Mouse (Mus musculus): ENCODE results near the gene Whrn. TPM values are rescaled to one million over a fixed set of nuclear protein-coding genes. Genes with fewer than 3 reads are reported as not detected.

Gene Whrn
- polyA plus RNA-seq, 1 experiment from 2014 or later, result 5.0 TPM

DNA sequence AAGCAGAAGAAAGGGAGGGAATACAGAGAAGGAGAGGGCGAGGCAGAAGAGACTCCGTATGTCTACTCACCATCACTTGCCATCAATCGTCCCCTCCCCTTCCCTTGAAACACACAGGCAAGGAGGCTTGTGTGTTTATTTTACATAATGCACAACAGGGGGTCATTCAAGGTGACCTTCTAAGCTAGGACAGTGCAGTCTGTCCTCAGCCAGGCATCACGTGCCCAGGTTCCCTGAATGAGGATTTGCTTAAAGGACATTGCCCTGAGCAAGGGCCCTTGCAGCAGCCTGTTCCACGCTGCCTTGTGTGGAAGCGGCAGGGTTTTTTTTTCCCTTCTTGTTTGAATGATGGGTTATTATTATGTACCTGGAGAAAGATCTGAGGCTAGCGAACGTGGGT, 29.7 kb upstream of the Whrn start:
- Histone ChIP-seq H3K9me3 (ENCODE audit: control insufficient read depth, low read length) (no peaks in the 10 kb centered on the region), H3K4me3 (ENCODE audit: low read length) (no peak overlapping the region), H3K27ac (ENCODE audit: low read depth, low read length) (no peak overlapping the region), H3K4me2 (ENCODE audit: low read length) (no peak overlapping the region), H3K9ac (ENCODE audit: low read depth, low read length) (no peak overlapping the region), H3K27me3 (replicated peaks; ENCODE audit: control insufficient read depth, insufficient read depth, low read length) (no peaks in the 10 kb centered on the region), H3K4me1 (ENCODE audit: control insufficient read depth, insufficient read depth, low read depth, low read length) (no peaks in the 10 kb centered on the region), H3K36me3 (ENCODE audit: control insufficient read depth, insufficient read depth, low read length) (no peaks in the 10 kb centered on the region)
- 68% methylated on average over 8 of the region's 8 CpGs for WGBS
- ATAC-seq, result no peak

- ATAC-seq, result no peak
- Histone ChIP-seq H3K9ac (ENCODE audit: low read depth, low read length) (no peak overlapping the region), H3K36me3 (ENCODE audit: control insufficient read depth, insufficient read depth, low read length) (no peaks in the 10 kb centered on the region), H3K4me3 (ENCODE audit: low read length) (no peak overlapping the region), H3K4me2 (ENCODE audit: low read length) (no peak overlapping the region), H3K27me3 (replicated peaks; ENCODE audit: control insufficient read depth, insufficient read depth, low read length) (no peaks in the 10 kb centered on the region), H3K9me3 (ENCODE audit: control insufficient read depth, low read length) (no peaks in the 10 kb centered on the region), H3K4me1 (ENCODE audit: control insufficient read depth, insufficient read depth, low read depth, low read length) (no peaks in the 10 kb centered on the region), H3K27ac (ENCODE audit: low read depth, low read length) (no peak overlapping the region)
- WGBS, result 85% methylated on average over 2 of the region's 2 CpGs
These were observed 26.1 kb upstream of the Whrn start for GRCm38 (mm10) chr4:63521813-63522419.

DNA sequence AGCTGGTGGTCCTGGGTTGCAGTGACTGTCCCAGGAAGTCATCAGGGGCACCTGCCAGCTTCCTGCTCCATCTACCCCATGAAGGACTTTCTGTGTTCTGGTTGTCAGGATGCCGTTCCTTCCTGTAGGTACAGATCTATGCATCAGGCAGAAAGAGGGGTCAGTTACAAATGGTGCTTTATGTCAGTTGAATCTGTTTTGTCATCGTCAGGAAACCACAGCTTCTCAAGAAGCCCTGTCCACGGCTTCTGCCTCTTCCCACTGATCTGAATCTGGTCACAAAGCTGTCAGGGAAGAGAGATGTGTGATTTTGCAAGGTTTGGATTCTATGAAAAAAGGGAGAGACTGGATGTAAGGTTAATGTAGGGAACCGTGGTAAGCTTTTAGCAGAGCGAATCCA, 19.2 kb upstream of the Whrn start:
- Histone ChIP-seq H3K27me3 (replicated peaks; ENCODE audit: control insufficient read depth, insufficient read depth, low read length) (no peaks in the 10 kb centered on the region), H3K9me3 (ENCODE audit: control insufficient read depth, low read length) (no peaks in the 10 kb centered on the region), H3K4me1 (ENCODE audit: control insufficient read depth, insufficient read depth, low read depth, low read length) (no peaks in the 10 kb centered on the region), H3K4me2 (ENCODE audit: low read length) (no peak overlapping the region), H3K36me3 (ENCODE audit: control insufficient read depth, insufficient read depth, low read length) (no peaks in the 10 kb centered on the region), H3K4me3 (ENCODE audit: low read length) (no peak overlapping the region), H3K9ac (ENCODE audit: low read depth, low read length) (no peak overlapping the region), H3K27ac (ENCODE audit: low read depth, low read length) (no peak overlapping the region)
- 85% methylated on average over 5 of the region's 5 CpGs for WGBS
- ATAC-seq, result no peak

GRCm38 (mm10) chr4:63514454-63514984, 18.7 kb upstream of the Whrn start:
- H3K9me3 ChIP-seq (ENCODE audit: control insufficient read depth, low read length), result no peaks in the 10 kb centered on the region
- no peaks in the 10 kb centered on the region for H3K36me3 ChIP-seq (ENCODE audit: control insufficient read depth, insufficient read depth, low read length)
- H3K4me3 ChIP-seq (ENCODE audit: low read length), result no peak overlapping the region
- H3K4me1 ChIP-seq (ENCODE audit: control insufficient read depth, insufficient read depth, low read depth, low read length), result no peaks in the 10 kb centered on the region
- no peak for ATAC-seq
- no peaks in the 10 kb centered on the region for H3K27me3 ChIP-seq (replicated peaks; ENCODE audit: control insufficient read depth, insufficient read depth, low read length)
- H3K27ac ChIP-seq (ENCODE audit: low read depth, low read length), result no peak overlapping the region
- WGBS, result 73% methylated on average over 4 of the region's 4 CpGs
- H3K9ac ChIP-seq (ENCODE audit: low read depth, low read length), result no peak overlapping the region
- H3K4me2 ChIP-seq (ENCODE audit: low read length), result no peak overlapping the region

- H3K27ac ChIP-seq (ENCODE audit: low read depth, low read length), result no peak overlapping the region
- 84% methylated on average over 2 of the region's 2 CpGs for WGBS
These were observed 17.1 kb upstream of the Whrn start for GRCm38 (mm10) chr4:63512921-63513320.

GRCm38 (mm10) chr4:63508232-63508631, 12.4 kb upstream of the Whrn start:
- H3K36me3 ChIP-seq (ENCODE audit: control insufficient read depth, insufficient read depth, low read length), result no peaks in the 10 kb centered on the region
- H3K27ac ChIP-seq (ENCODE audit: low read depth, low read length), result no peak overlapping the region
- no peak overlapping the region for H3K9ac ChIP-seq (ENCODE audit: low read depth, low read length)
- H3K4me1 ChIP-seq (ENCODE audit: control insufficient read depth, insufficient read depth, low read depth, low read length), result no peaks in the 10 kb centered on the region
- H3K9me3 ChIP-seq (ENCODE audit: control insufficient read depth, low read length), result no peaks in the 10 kb centered on the region
- H3K27me3 ChIP-seq (replicated peaks; ENCODE audit: control insufficient read depth, insufficient read depth, low read length), result no peaks in the 10 kb centered on the region
- H3K4me2 ChIP-seq (ENCODE audit: low read length), result no peak overlapping the region
- WGBS, result 24% methylated on average over 4 of the region's 4 CpGs
- no peak for ATAC-seq
- H3K4me3 ChIP-seq (ENCODE audit: low read length), result no peak overlapping the region

More at GRCm38 (mm10) chr4:63512921-63513320, 17.1 kb upstream of the Whrn start:
- Histone ChIP-seq H3K4me3 (ENCODE audit: low read length) (no peak overlapping the region), H3K9me3 (ENCODE audit: control insufficient read depth, low read length) (no peaks in the 10 kb centered on the region), H3K9ac (ENCODE audit: low read depth, low read length) (no peak overlapping the region), H3K27me3 (replicated peaks; ENCODE audit: control insufficient read depth, insufficient read depth, low read length) (no peaks in the 10 kb centered on the region), H3K36me3 (ENCODE audit: control insufficient read depth, insufficient read depth, low read length) (no peaks in the 10 kb centered on the region), H3K4me2 (ENCODE audit: low read length) (no peak overlapping the region), H3K4me1 (ENCODE audit: control insufficient read depth, insufficient read depth, low read depth, low read length) (no peaks in the 10 kb centered on the region)
- no peak for ATAC-seq

DNA sequence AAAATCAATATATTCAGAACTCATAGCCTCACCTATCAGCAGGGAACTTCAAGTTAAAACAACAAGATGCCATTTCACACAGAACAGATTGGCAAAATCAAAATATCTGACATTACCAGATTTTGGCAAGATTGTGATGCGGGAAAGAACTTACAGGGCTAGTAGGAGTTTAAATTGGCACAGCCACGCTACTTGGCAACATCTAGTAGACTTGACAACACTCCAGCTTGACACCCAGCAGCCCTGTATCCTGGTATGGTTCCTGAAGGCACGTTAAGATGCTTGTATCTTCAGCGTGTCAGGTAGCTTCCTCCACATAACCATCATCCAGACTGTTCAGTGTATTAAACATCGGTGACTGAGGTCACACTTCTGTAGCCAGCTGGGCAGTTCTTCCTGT, 11.7 kb upstream of the Whrn start:
- no peak overlapping the region for H3K4me2 ChIP-seq (ENCODE audit: low read length)
- H3K27me3 ChIP-seq (replicated peaks; ENCODE audit: control insufficient read depth, insufficient read depth, low read length), result no peaks in the 10 kb centered on the region
- no peaks in the 10 kb centered on the region for H3K9me3 ChIP-seq (ENCODE audit: control insufficient read depth, low read length)
- no peaks in the 10 kb centered on the region for H3K4me1 ChIP-seq (ENCODE audit: control insufficient read depth, insufficient read depth, low read depth, low read length)
- WGBS, result 72% methylated on average over 5 of the region's 5 CpGs
- ATAC-seq, result no peak
- H3K27ac ChIP-seq (ENCODE audit: low read depth, low read length), result no peak overlapping the region
- H3K4me3 ChIP-seq (ENCODE audit: low read length), result no peak overlapping the region
- no peak overlapping the region for H3K9ac ChIP-seq (ENCODE audit: low read depth, low read length)
- no peaks in the 10 kb centered on the region for H3K36me3 ChIP-seq (ENCODE audit: control insufficient read depth, insufficient read depth, low read length)

DNA sequence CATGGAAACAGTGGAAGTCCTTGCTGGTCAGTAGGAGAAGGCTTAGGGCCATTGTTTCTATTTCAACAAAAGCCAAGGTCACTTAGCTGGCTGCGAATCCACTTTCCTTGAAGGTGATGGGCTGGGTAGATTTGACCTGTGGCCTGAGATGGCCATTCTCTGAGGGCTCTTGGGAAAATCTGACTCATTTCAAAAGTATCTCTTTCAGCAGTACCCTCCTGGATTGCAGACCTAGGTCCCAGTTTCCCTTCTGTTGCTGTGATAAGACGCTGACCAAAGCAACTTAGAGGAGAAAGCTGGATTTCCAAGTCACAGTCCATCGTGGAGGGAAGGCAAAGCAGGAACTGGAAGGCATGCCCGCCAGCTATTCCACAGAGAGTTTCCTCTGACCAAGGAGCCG, 8.2 kb upstream of the Whrn start:
- Histone ChIP-seq H3K9me3 (ENCODE audit: control insufficient read depth, low read length) (no peaks in the 10 kb centered on the region), H3K9ac (ENCODE audit: low read depth, low read length) (no peak overlapping the region), H3K36me3 (ENCODE audit: control insufficient read depth, insufficient read depth, low read length) (no peaks in the 10 kb centered on the region), H3K4me3 (ENCODE audit: low read length) (no peak overlapping the region), H3K4me1 (ENCODE audit: control insufficient read depth, insufficient read depth, low read depth, low read length) (no peaks in the 10 kb centered on the region), H3K4me2 (ENCODE audit: low read length) (no peak overlapping the region), H3K27ac (ENCODE audit: low read depth, low read length) (no peak overlapping the region), H3K27me3 (replicated peaks; ENCODE audit: control insufficient read depth, insufficient read depth, low read length) (no peaks in the 10 kb centered on the region)
- WGBS, result 81% methylated on average over 5 of the region's 5 CpGs
- no peak for ATAC-seq

DNA sequence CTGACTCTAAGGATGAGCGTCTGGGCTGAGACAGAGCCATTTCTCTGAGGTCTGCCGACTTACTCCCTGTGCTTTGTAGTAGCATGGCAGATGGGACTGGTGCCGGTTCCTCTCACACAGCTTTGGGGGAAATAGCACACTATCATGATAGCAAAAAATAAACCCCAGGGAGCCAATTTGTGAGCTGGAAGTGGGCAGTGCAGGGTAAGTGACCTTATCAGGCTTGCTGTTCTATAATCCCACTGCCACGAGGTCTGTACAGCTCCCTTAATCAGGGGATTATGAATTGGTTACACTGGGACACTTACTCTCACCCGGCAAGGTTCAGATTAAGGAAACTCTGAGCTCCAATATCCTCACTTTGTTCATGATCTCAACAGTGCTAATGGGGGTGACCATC, 5.3 kb upstream of the Whrn start:
- no peak overlapping the region for H3K4me3 ChIP-seq (ENCODE audit: low read length)
- H3K4me2 ChIP-seq (ENCODE audit: low read length), result no peak overlapping the region
- no peaks in the 10 kb centered on the region for H3K9me3 ChIP-seq (ENCODE audit: control insufficient read depth, low read length)
- no peaks in the 10 kb centered on the region for H3K4me1 ChIP-seq (ENCODE audit: control insufficient read depth, insufficient read depth, low read depth, low read length)
- no peaks in the 10 kb centered on the region for H3K27me3 ChIP-seq (replicated peaks; ENCODE audit: control insufficient read depth, insufficient read depth, low read length)
- no peaks in the 10 kb centered on the region for H3K36me3 ChIP-seq (ENCODE audit: control insufficient read depth, insufficient read depth, low read length)
- WGBS, result 82% methylated on average over 5 of the region's 5 CpGs
- no peak for ATAC-seq
- H3K27ac ChIP-seq (ENCODE audit: low read depth, low read length), result no peak overlapping the region
- H3K9ac ChIP-seq (ENCODE audit: low read depth, low read length), result no peak overlapping the region
